Mouse (Mus musculus) small intestine, adult 2 months (tissue): ENCODE measurements around the gene Apobec4.

Experiments
- CTCF ChIP-seq: fragments of 200-500 bp; IDR thresholded peaks from 2 replicates; pipeline ENCODE4 v1.5.1; 2012; ENCODE audit warnings: low read depth, mild to moderate bottlenecking, control low read depth, inconsistent platforms, low read length, moderate library complexity, mixed read lengths; ENCODE audit not compliant: insufficient replicate concordance, insufficient read length; ENCODE audit errors: extremely low read depth
- POLR2A ChIP-seq: fragments of 200-500 bp; IDR thresholded peaks from 2 replicates; pipeline ENCODE4 v1.6.1; 2012; ENCODE audit warnings: low read depth, mild to moderate bottlenecking, control low read depth, inconsistent platforms, low read length, moderate library complexity

DNA sequence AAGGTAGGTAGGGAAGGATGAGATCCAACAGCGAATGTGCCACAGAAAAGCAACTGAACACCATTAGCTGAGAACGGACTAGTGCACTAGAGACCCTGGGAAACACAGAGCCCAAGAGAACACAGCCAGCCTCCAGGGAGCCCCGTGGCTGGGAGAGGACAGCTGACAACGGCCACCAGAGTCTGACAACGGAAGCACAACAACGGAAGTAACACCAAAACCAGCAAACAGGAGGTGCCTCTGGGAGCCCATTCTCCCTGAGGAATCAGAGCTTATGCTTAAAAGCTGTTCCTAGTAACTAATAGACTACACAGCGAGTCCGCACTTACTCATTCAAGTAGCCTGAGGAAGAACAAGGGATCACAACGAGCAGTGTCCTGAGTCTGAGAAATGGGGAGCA is 1.1 kb upstream of the Apobec4 start:
- TF ChIP-seq CTCF (no peak), POLR2A (no peak)
